Mouse (Mus musculus): ENCODE results near the gene Cav2. TPM values are rescaled to one million over a fixed set of nuclear protein-coding genes. Genes with fewer than 3 reads are reported as not detected.

Cav2 gene
- 5.8 and 6.0 TPM in 2 replicates for polyA plus RNA-seq (2016; fragmentation: Nextera tagmentation; extraction: Ambion mirVana)

GRCm38 (mm10) chr6:17280939-17281756 lies at the start of gene Cav2:
TSS of gene Cav2 (plus strand) at chr6:17281185.
- peak within 1 kb of the TSS; percentile 80 for H3K4me2 ChIP-seq (replicated peaks)
- H3K4me1 ChIP-seq = peaks cover 8% of the 10 kb centered on the region
- ATAC-seq (ENCODE audit: low FRiP score, low read depth) = peak; percentile 95
- peak within 1 kb of the TSS; percentile 49 for H3K4me3 ChIP-seq
- no peaks in the 10 kb centered on the region for H3K9me3 ChIP-seq
- peak within 1 kb of the TSS; percentile 59 for H3K9ac ChIP-seq (replicated peaks)
- 1% methylated on average over 37 of the region's 40 CpGs for WGBS
- H3K27ac ChIP-seq (replicated peaks) = no peak within 1 kb of the TSS
- peaks cover 8% of the 10 kb centered on the region for H3K27me3 ChIP-seq
- no peaks in the 10 kb centered on the region for H3K36me3 ChIP-seq

GRCm38 (mm10) chr6:17239693-17240092 lies 41.3 kb upstream of the Cav2 start:
- Histone ChIP-seq H3K9me3 (no peaks in the 10 kb centered on the region), H3K27me3 (no peaks in the 10 kb centered on the region), H3K4me1 (no peaks in the 10 kb centered on the region), H3K27ac (replicated peaks) (no peak overlapping the region), H3K9ac (replicated peaks) (no peak overlapping the region), H3K4me2 (replicated peaks) (no peak overlapping the region), H3K36me3 (no peaks in the 10 kb centered on the region), H3K4me3 (no peak overlapping the region)
- WGBS = 97% methylated on average over 1 of the region's 1 CpGs
- ATAC-seq (ENCODE audit: low FRiP score, low read depth) = no peak

GRCm38 (mm10) chr6:17241013-17241412 lies 40.0 kb upstream of the Cav2 start:
- Histone ChIP-seq H3K4me1 (no peaks in the 10 kb centered on the region), H3K27ac (replicated peaks) (no peak overlapping the region), H3K4me3 (no peak overlapping the region), H3K9me3 (no peaks in the 10 kb centered on the region), H3K27me3 (no peaks in the 10 kb centered on the region), H3K4me2 (replicated peaks) (no peak overlapping the region), H3K9ac (replicated peaks) (no peak overlapping the region), H3K36me3 (no peaks in the 10 kb centered on the region)
- WGBS = 95% methylated on average over 1 of the region's 1 CpGs
- no peak for ATAC-seq (ENCODE audit: low FRiP score, low read depth)

DNA sequence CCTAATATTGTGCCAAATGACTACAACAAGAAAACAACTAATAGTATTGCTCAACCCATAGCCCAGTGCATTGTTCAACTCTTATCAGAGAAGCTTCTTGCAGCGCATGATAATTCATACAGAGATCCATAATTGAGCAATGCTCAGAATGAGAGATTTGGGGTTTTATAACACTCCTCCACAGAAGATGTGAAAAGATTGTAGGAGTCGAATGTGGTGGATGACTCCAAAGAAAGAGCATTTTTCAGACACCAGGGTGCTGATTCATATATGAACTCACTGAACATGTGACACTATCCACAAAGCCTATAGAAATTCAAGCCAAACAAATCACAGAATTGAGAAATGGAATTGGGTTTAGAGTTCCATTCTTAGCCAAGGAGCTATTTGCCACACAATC lies 34.0 kb upstream of the Cav2 start:
- WGBS = 90% methylated on average over 2 of the region's 2 CpGs
- H3K36me3 ChIP-seq = no peaks in the 10 kb centered on the region
- H3K4me2 ChIP-seq (replicated peaks) = no peak overlapping the region
- H3K4me3 ChIP-seq = no peak overlapping the region
- H3K9ac ChIP-seq (replicated peaks) = no peak overlapping the region
- H3K27ac ChIP-seq (replicated peaks) = no peak overlapping the region
- H3K4me1 ChIP-seq = no peaks in the 10 kb centered on the region
- no peak for ATAC-seq (ENCODE audit: low FRiP score, low read depth)
- H3K27me3 ChIP-seq = no peaks in the 10 kb centered on the region
- no peaks in the 10 kb centered on the region for H3K9me3 ChIP-seq

DNA sequence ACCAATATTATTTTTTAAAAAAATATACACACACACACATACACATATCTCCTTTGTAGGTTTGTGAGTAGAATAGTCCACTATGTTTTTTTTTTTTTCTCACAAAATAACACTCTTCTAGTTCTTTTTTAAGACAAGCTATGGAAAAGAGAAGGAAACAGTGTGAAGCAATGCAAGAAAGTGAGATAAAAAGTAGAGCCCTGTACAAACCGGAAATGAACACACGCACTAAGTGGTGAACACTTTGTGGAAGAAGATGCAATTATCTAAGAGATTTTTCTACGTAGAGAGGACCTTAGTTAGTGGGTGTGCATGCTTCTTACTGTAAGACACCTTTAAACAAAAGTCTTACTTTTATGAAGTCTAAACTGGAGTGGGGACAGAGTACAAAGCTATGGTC lies 33.3 kb upstream of the Cav2 start:
- Histone ChIP-seq H3K27ac (replicated peaks) (no peak overlapping the region), H3K4me1 (no peaks in the 10 kb centered on the region), H3K36me3 (no peaks in the 10 kb centered on the region), H3K27me3 (no peaks in the 10 kb centered on the region), H3K9ac (replicated peaks) (no peak overlapping the region), H3K4me2 (replicated peaks) (no peak overlapping the region), H3K4me3 (no peak overlapping the region), H3K9me3 (no peaks in the 10 kb centered on the region)
- WGBS = 89% methylated on average over 3 of the region's 3 CpGs
- ATAC-seq (ENCODE audit: low FRiP score, low read depth) = no peak

GRCm38 (mm10) chr6:17248241-17248640 lies 32.7 kb upstream of the Cav2 start:
- no CpG with 5 or more reads among the region's 1 CpGs for WGBS
- 0 out of 2 replicates have a peak, but pooled peaks have one; percentile 23 for ATAC-seq (ENCODE audit: low FRiP score, low read depth)
- Histone ChIP-seq H3K4me2 (replicated peaks) (no peak overlapping the region), H3K4me1 (no peaks in the 10 kb centered on the region), H3K27ac (replicated peaks) (no peak overlapping the region), H3K9ac (replicated peaks) (no peak overlapping the region), H3K36me3 (no peaks in the 10 kb centered on the region), H3K27me3 (no peaks in the 10 kb centered on the region), H3K9me3 (no peaks in the 10 kb centered on the region), H3K4me3 (no peak overlapping the region)

- Histone ChIP-seq H3K27ac (replicated peaks) (no peak overlapping the region), H3K36me3 (no peaks in the 10 kb centered on the region), H3K4me1 (no peaks in the 10 kb centered on the region), H3K4me2 (replicated peaks) (no peak overlapping the region), H3K27me3 (no peaks in the 10 kb centered on the region), H3K9me3 (no peaks in the 10 kb centered on the region), H3K9ac (replicated peaks) (no peak overlapping the region), H3K4me3 (no peak overlapping the region)
- ATAC-seq (ENCODE audit: low FRiP score, low read depth) = no peak
- 80% methylated on average over 1 of the region's 1 CpGs for WGBS
Observed at GRCm38 (mm10) chr6:17251958-17252357, 29.0 kb upstream of the Cav2 start.

- no peak overlapping the region for H3K27ac ChIP-seq (replicated peaks)
- no peaks in the 10 kb centered on the region for H3K36me3 ChIP-seq
- H3K27me3 ChIP-seq = no peaks in the 10 kb centered on the region
- ATAC-seq (ENCODE audit: low FRiP score, low read depth) = no peak
- H3K9ac ChIP-seq (replicated peaks) = no peak overlapping the region
- no peaks in the 10 kb centered on the region for H3K4me1 ChIP-seq
- no peak overlapping the region for H3K4me3 ChIP-seq
- no peaks in the 10 kb centered on the region for H3K9me3 ChIP-seq
- no peak overlapping the region for H3K4me2 ChIP-seq (replicated peaks)
- 95% methylated on average over 1 of the region's 1 CpGs for WGBS
Observed at GRCm38 (mm10) chr6:17258142-17258541, 22.8 kb upstream of the Cav2 start.

DNA sequence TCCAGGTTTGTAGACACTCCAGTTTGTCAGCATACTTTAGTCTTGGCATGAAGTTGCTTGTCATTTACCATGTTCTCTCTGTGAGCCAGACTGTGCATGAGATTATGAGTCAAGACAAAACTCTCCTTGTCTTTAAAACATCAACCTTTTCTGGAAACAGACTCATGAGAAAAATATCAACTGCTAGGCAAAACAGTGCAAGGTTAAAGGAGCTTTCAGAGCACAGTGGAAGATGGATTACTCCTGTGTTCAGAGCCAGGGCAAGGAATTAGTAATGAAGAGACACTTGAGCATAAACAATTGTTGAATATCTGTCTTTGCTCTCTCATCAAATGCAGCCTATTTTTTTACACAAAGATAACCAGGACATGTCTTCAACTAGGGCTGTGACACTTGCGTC lies 22.1 kb upstream of the Cav2 start:
- Histone ChIP-seq H3K9ac (replicated peaks) (no peak overlapping the region), H3K4me1 (no peaks in the 10 kb centered on the region), H3K36me3 (no peaks in the 10 kb centered on the region), H3K9me3 (no peaks in the 10 kb centered on the region), H3K27me3 (no peaks in the 10 kb centered on the region), H3K4me2 (replicated peaks) (no peak overlapping the region), H3K4me3 (no peak overlapping the region), H3K27ac (replicated peaks) (no peak overlapping the region)
- WGBS = 98% methylated on average over 1 of the region's 1 CpGs
- ATAC-seq (ENCODE audit: low FRiP score, low read depth) = no peak

DNA sequence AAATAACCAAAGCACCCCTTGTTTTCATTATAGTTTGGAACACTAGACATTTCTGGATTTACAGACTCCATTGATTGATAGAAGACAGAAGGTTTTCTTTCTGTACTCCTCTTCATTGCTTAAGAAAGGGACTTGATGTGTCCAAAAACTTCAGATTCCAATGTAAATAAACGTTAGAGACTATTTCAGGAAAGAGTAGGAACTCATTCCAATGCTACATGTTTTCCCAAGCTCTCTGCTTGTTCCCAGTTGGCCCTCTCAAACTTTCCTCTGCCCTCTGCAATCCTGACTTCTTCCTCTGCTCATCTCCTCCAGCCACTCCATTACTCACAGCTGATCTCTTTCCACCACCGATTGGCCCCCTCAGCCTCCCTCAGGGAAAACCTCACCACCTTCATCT lies 18.2 kb upstream of the Cav2 start:
- H3K9ac ChIP-seq (replicated peaks) = no peak overlapping the region
- H3K27me3 ChIP-seq = no peaks in the 10 kb centered on the region
- no peak for ATAC-seq (ENCODE audit: low FRiP score, low read depth)
- no peak overlapping the region for H3K4me3 ChIP-seq
- no peak overlapping the region for H3K4me2 ChIP-seq (replicated peaks)
- WGBS = 57% methylated on average over 2 of the region's 2 CpGs
- H3K36me3 ChIP-seq = no peaks in the 10 kb centered on the region
- H3K4me1 ChIP-seq = no peaks in the 10 kb centered on the region
- no peak overlapping the region for H3K27ac ChIP-seq (replicated peaks)
- no peaks in the 10 kb centered on the region for H3K9me3 ChIP-seq

- Histone ChIP-seq H3K4me1 (no peaks in the 10 kb centered on the region), H3K27ac (replicated peaks) (no peak overlapping the region), H3K4me2 (replicated peaks) (no peak overlapping the region), H3K4me3 (no peak overlapping the region), H3K27me3 (no peaks in the 10 kb centered on the region), H3K36me3 (no peaks in the 10 kb centered on the region), H3K9ac (replicated peaks) (no peak overlapping the region), H3K9me3 (no peaks in the 10 kb centered on the region)
- no peak for ATAC-seq (ENCODE audit: low FRiP score, low read depth)
- WGBS = 80% methylated on average over 4 of the region's 4 CpGs
Observed at GRCm38 (mm10) chr6:17265043-17265442, 15.9 kb upstream of the Cav2 start.

DNA sequence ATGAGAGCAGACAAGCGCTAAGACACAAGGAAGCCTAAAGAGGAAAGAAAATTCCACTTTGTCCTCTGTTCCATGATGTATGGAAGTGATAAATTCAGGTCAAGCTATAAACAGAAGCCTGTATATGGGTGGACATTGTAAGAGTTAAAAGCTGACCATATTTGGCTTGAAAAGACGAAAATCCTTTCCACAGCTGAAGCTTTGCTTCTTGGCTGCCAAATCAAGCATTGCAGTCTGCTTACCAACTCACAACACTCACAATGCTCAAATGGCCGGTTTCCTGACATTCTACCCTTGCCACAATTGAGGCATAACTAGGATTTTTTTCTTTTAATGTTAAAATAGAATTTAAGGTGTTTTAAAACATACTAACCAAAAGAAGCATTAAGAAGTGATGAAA lies 14.5 kb upstream of the Cav2 start:
- Histone ChIP-seq H3K4me1 (no peaks in the 10 kb centered on the region), H3K27me3 (no peaks in the 10 kb centered on the region), H3K36me3 (no peaks in the 10 kb centered on the region), H3K9me3 (no peaks in the 10 kb centered on the region), H3K9ac (replicated peaks) (no peak overlapping the region), H3K4me2 (replicated peaks) (no peak overlapping the region), H3K27ac (replicated peaks) (no peak overlapping the region), H3K4me3 (no peak overlapping the region)
- WGBS = 80% methylated on average over 3 of the region's 3 CpGs
- no peak for ATAC-seq (ENCODE audit: low FRiP score, low read depth)

GRCm38 (mm10) chr6:17278366-17278765 lies 2.6 kb upstream of the Cav2 start:
- Histone ChIP-seq H3K9me3 (no peaks in the 10 kb centered on the region), H3K4me1 (peaks cover 8% of the 10 kb centered on the region), H3K27me3 (peaks cover 8% of the 10 kb centered on the region), H3K27ac (replicated peaks) (no peak overlapping the region), H3K4me2 (replicated peaks) (no peak overlapping the region), H3K9ac (replicated peaks) (no peak overlapping the region), H3K36me3 (no peaks in the 10 kb centered on the region), H3K4me3 (no peak overlapping the region)
- ATAC-seq (ENCODE audit: low FRiP score, low read depth) = no peak
- WGBS = 91% methylated on average over 3 of the region's 3 CpGs

All from midbrain, embryonic 12.5 days (tissue).